Mouse (Mus musculus) right cerebral cortex, adult 2 months (tissue): ENCODE measurements at regions not wholly inside any gene's neighbourhood (a gene's known extent, or its start where the extent isn't known, plus 50 kb on each side); places are given as distances from the start of the nearest gene placed in this dataset.
"Not testable (repeated sequence)": the region's sequence is repeated elsewhere in the genome, so short reads cannot be mapped to it uniquely, and the experiment has no call there.

Experiments used
- DNase-seq, 2 experiments: peaks; one replicate each; pipeline ENCODE4 v3.0.0; 2021 to 2022; ENCODE audit warnings: low spot score in 2 of 2

GRCm38 (mm10) chr1:12571755-12572358, 1158.0 kb downstream of the A830018L16Rik start:
- no peak for DNase-seq

- no peak for DNase-seq
Measured at GRCm38 (mm10) chr1:12572770-12573169, 1158.9 kb downstream of the A830018L16Rik start.

- no peak for DNase-seq
Measured at GRCm38 (mm10) chr1:12574274-12574673, 1160.4 kb downstream of the A830018L16Rik start.

- DNase-seq: no peak
Measured at GRCm38 (mm10) chr1:12577027-12577703, 1163.3 kb downstream of the A830018L16Rik start.

- DNase-seq: no peak
Measured at GRCm38 (mm10) chr1:12577978-12578377, 1164.1 kb downstream of the A830018L16Rik start.

- no peak for DNase-seq
Measured at GRCm38 (mm10) chr1:12583012-12583411, 1169.1 kb downstream of the A830018L16Rik start.

- DNase-seq: not testable (repeated sequence)
Measured at GRCm38 (mm10) chr1:12586981-12587380, 1173.1 kb downstream of the A830018L16Rik start.

GRCm38 (mm10) chr1:12612102-12612501, 1198.2 kb downstream of the A830018L16Rik start:
- no peak for DNase-seq

- DNase-seq: no peak
Measured at GRCm38 (mm10) chr1:12615303-12615702, 1201.4 kb downstream of the A830018L16Rik start.

- DNase-seq: no peak
Measured at GRCm38 (mm10) chr1:12615733-12616481, 1202.0 kb downstream of the A830018L16Rik start.

GRCm38 (mm10) chr1:12619981-12620380, 1206.1 kb downstream of the A830018L16Rik start:
- no peak for DNase-seq

GRCm38 (mm10) chr1:12620825-12621224, 1206.9 kb downstream of the A830018L16Rik start:
- no peak for DNase-seq

GRCm38 (mm10) chr1:12623158-12623557, 1209.3 kb downstream of the A830018L16Rik start:
- no peak for DNase-seq

- DNase-seq: no peak
Measured at GRCm38 (mm10) chr1:12633049-12633448, 1219.1 kb downstream of the A830018L16Rik start.

GRCm38 (mm10) chr1:12636326-12637147, 1222.6 kb downstream of the A830018L16Rik start:
- DNase-seq: no peak

- no peak for DNase-seq
Measured at GRCm38 (mm10) chr1:12640983-12641382, 1227.1 kb downstream of the A830018L16Rik start.
